8 mouse cellular contexts compared by ENCODE assay signal in genomic region chr2:103797491-103798009, GRCm38 (mm10). TPM values are rescaled to one million over a fixed set of nuclear protein-coding genes. Genes with fewer than 3 reads are reported as not detected.
DNase-seq lines count a peak whose midpoint lies in the region; ATAC-seq lines count a peak whose summit lies in the region.

Gene Caprin1 (minus strand): TSS chr2:103797649.

- under 1% methylated on average over 33 of the region's 33 CpGs for WGBS in heart, embryonic 14.5 days
- 0% methylated on average over 33 of the region's 33 CpGs for WGBS in liver, embryonic 13.5 days (ENCODE audit: insufficient replicate concordance)
- WGBS in stomach, embryonic 16.5 days, result 0% methylated on average over 33 of the region's 33 CpGs

- H3K27me3 ChIP-seq in heart, embryonic 14.5 days (ENCODE audit: control insufficient read depth, insufficient read depth, low read length), result no peaks in the 10 kb centered on the region
- H3K27me3 ChIP-seq in liver, embryonic 13.5 days, result no peaks in the 10 kb centered on the region
- H3K27me3 ChIP-seq in stomach, embryonic 16.5 days (ENCODE audit: control insufficient read depth, insufficient read depth, low read length), result no peaks in the 10 kb centered on the region

- peak within 1 kb of the TSS; percentile 100 for H3K27ac ChIP-seq in heart, embryonic 14.5 days (replicated peaks in 1 of 2; ENCODE audit: control insufficient read depth in 1 of 2, insufficient read depth in 1 of 2, low read depth in 2 of 2, low read length in 2 of 2)
- H3K27ac ChIP-seq in liver, embryonic 13.5 days, result peak within 1 kb of the TSS; percentile 99
- H3K27ac ChIP-seq in stomach, embryonic 16.5 days (ENCODE audit: low read length), result peak within 1 kb of the TSS; percentile 100

- DNase-seq in c-Kit-negative CD71-positive TER-119-positive erythroid progenitor cells, embryonic 14.5 days (ENCODE audit: low read depth, low spot score), result peak; percentile 83
- DNase-seq in fibroblast of lung, adult 2 months (ENCODE audit: low read depth), result peak; percentile 88
- DNase-seq in kidney, postnatal 14 days, result peak; percentile 95
- DNase-seq in liver, embryonic 13.5 days, result peak; percentile 90
- peak; percentile 98 for DNase-seq in neural tube, embryonic 10.5 days (ENCODE audit: extremely low spot score, low spot score)

- H3K4me1 ChIP-seq in heart, embryonic 14.5 days (ENCODE audit: control insufficient read depth in 2 of 2, insufficient read depth in 2 of 2, low read length in 2 of 2), result peaks cover 0 to 15% of the 10 kb centered on the region in 2 experiments; a peak in 3 of 4 replicates
- peaks cover 40% of the 10 kb centered on the region for H3K4me1 ChIP-seq in liver, embryonic 13.5 days (replicated peaks)
- H3K4me1 ChIP-seq in stomach, embryonic 16.5 days (ENCODE audit: control insufficient read depth, insufficient read depth, low read length), result peaks cover 14% of the 10 kb centered on the region; the same call in 1 of the 2 replicates

- H3K4me3 ChIP-seq in heart, embryonic 14.5 days (ENCODE audit: control insufficient read depth in 1 of 2, insufficient read depth in 1 of 2, low read depth in 1 of 2, low read length in 2 of 2), result peak within 1 kb of the TSS; percentile 86 to 88
- H3K4me3 ChIP-seq in liver, embryonic 13.5 days (replicated peaks), result peak within 1 kb of the TSS; percentile 97
- H3K4me3 ChIP-seq in stomach, embryonic 16.5 days (replicated peaks; ENCODE audit: low read length), result peak within 1 kb of the TSS; percentile 100

- ATAC-seq in CD4-positive, CD25-positive, alpha-beta regulatory T cell, adult 4 months, result peak; percentile 76
- ATAC-seq in heart, embryonic 14.5 days (ENCODE audit: insufficient number of reproducible peaks, insufficient read depth, low FRiP score, low read depth), result peak; percentile 95
- peak; percentile 92 for ATAC-seq in liver, embryonic 13.5 days (ENCODE audit: low read depth)
- peak; percentile 96 for ATAC-seq in stomach, embryonic 16.5 days (ENCODE audit: insufficient read depth, low FRiP score)

- peaks cover 27% of the 10 kb centered on the region for H3K36me3 ChIP-seq in heart, embryonic 14.5 days (ENCODE audit: control insufficient read depth, insufficient read depth, low read length)
- peaks cover 17% of the 10 kb centered on the region for H3K36me3 ChIP-seq in liver, embryonic 13.5 days
- H3K36me3 ChIP-seq in stomach, embryonic 16.5 days (ENCODE audit: control insufficient read depth, insufficient read depth, low read length), result 0 out of 2 replicates have a peak, but pooled peaks cover 3% of the 10 kb centered on the region

- peak within 1 kb of the TSS; percentile 83 for H3K4me2 ChIP-seq in heart, embryonic 14.5 days (ENCODE audit: low read length)
- peak within 1 kb of the TSS; percentile 82 for H3K4me2 ChIP-seq in liver, embryonic 13.5 days
- peak within 1 kb of the TSS; percentile 71 for H3K4me2 ChIP-seq in stomach, embryonic 16.5 days (ENCODE audit: low read depth, low read length)

- peak within 1 kb of the TSS; percentile 94 for H3K9ac ChIP-seq in heart, embryonic 14.5 days (ENCODE audit: low read length)
- peak within 1 kb of the TSS; percentile 98 for H3K9ac ChIP-seq in liver, embryonic 13.5 days
- H3K9ac ChIP-seq in stomach, embryonic 16.5 days (ENCODE audit: low read length), result peak within 1 kb of the TSS; percentile 97

- no peaks in the 10 kb centered on the region for H3K9me3 ChIP-seq in heart, embryonic 14.5 days (ENCODE audit: control insufficient read depth, low read length)
- no peaks in the 10 kb centered on the region for H3K9me3 ChIP-seq in liver, embryonic 13.5 days (replicated peaks)
- no peaks in the 10 kb centered on the region for H3K9me3 ChIP-seq in stomach, embryonic 16.5 days (replicated peaks; ENCODE audit: control insufficient read depth, low read length)

RNA-seq across cellular contexts. Expression of gene Caprin1, which starts in this region (rescaled TPM):
- 10 to 100 TPM; 84.9 to 89.3 TPM for polyA plus RNA-seq in CD4-positive, CD25-positive, alpha-beta regulatory T cell, adult 4 months (2017; shearing (Covaris generic))
- polyA plus RNA-seq in heart, embryonic 14.5 days (2014; fragmentation: Nextera tagmentation; extraction: Ambion mirVana), result 240 and 244 TPM in 2 replicates
- 134 and 178 TPM in 2 replicates for polyA plus RNA-seq in liver, embryonic 13.5 days (2015; fragmentation: Nextera tagmentation; extraction: Ambion mirVana)
- 220 and 223 TPM in 2 replicates for polyA plus RNA-seq in stomach, embryonic 16.5 days (2015; fragmentation: Nextera tagmentation; extraction: Ambion mirVana)

Comparison
In these comparisons a context has a peak if more than half of its experiments do, and no peak if none do; other contexts are left out.
1. Peak in every context shown above with its lines: DNase-seq, ATAC-seq, H3K4me3 ChIP-seq and H3K27ac ChIP-seq.